Mouse (Mus musculus): ENCODE results near the gene Thtpa. TPM values are rescaled to one million over a fixed set of nuclear protein-coding genes. Genes with fewer than 3 reads are reported as not detected.
A peak's percentile ranks its signal among the peaks of the same experiment; 100 is the strongest.

The Thtpa gene
- total RNA-seq, 4 experiments from 2014 or later = 16.1 to 22.6 (median 21.0) TPM

- no peak for DNase-seq
Observed at GRCm38 (mm10) chr14:55078366-55078989, 16.1 kb upstream of the Thtpa start.

- no peak for DNase-seq
Observed at GRCm38 (mm10) chr14:55079214-55079970, 15.2 kb upstream of the Thtpa start.

- no peak for DNase-seq
Observed at GRCm38 (mm10) chr14:55081105-55081504, 13.5 kb upstream of the Thtpa start.

- DNase-seq = no peak
Observed at GRCm38 (mm10) chr14:55083481-55083880, 11.1 kb upstream of the Thtpa start.

GRCm38 (mm10) chr14:55085324-55086008 lies 9.1 kb upstream of the Thtpa start:
- DNase-seq = no peak

GRCm38 (mm10) chr14:55086009-55086514 lies 8.5 kb upstream of the Thtpa start:
- DNase-seq = no peak

- no peak for DNase-seq
Observed at GRCm38 (mm10) chr14:55089199-55089947, 5.2 kb upstream of the Thtpa start.

GRCm38 (mm10) chr14:55091209-55091865 lies 3.2 kb upstream of the Thtpa start:
- DNase-seq = no peak

- DNase-seq = peak; percentile 95
Observed at GRCm38 (mm10) chr14:55092011-55092577, 2.5 kb upstream of the Thtpa start, which contains the start of gene Zfhx2. Gene Zfhx2, minus strand, starts transcription at chr14:55092324.

- no peak for DNase-seq
Observed at GRCm38 (mm10) chr14:55093927-55094326, 657 bp upstream of the Thtpa start.

- DNase-seq = no peak
Observed at GRCm38 (mm10) chr14:55095263-55095662, 679 bp downstream of the Thtpa start.

- DNase-seq = no peak
Observed at GRCm38 (mm10) chr14:55095671-55096070, 1.1 kb downstream of the Thtpa start.

- no peak for DNase-seq
Observed at GRCm38 (mm10) chr14:55096573-55097087, 2.0 kb downstream of the Thtpa start.

GRCm38 (mm10) chr14:55097646-55098045 lies 3.1 kb downstream of the Thtpa start:
- no peak for DNase-seq

GRCm38 (mm10) chr14:55098067-55098466 lies 3.5 kb downstream of the Thtpa start:
- no peak for DNase-seq

GRCm38 (mm10) chr14:55101592-55101991 lies 7.0 kb downstream of the Thtpa start:
- no peak for DNase-seq

- DNase-seq = no peak
Observed at GRCm38 (mm10) chr14:55102253-55102785, 7.7 kb downstream of the Thtpa start.

GRCm38 (mm10) chr14:55104365-55104764 lies 9.8 kb downstream of the Thtpa start:
- DNase-seq = no peak

GRCm38 (mm10) chr14:55105386-55105785 lies 10.8 kb downstream of the Thtpa start:
- no peak for DNase-seq

GRCm38 (mm10) chr14:55105836-55106809 lies 11.5 kb downstream of the Thtpa start, which contains the start of gene Ap1g2:
Gene Ap1g2, minus strand, starts transcription at chr14:55106593.
- peak; percentile 86 for DNase-seq

Measured in adrenal gland, adult 8-10 months (tissue).